Mouse (Mus musculus): ENCODE data around the gene Gm45213. TPM values are rescaled to one million over a fixed set of nuclear protein-coding genes. Genes with fewer than 3 reads are reported as not detected.

Gm45213 gene
- total RNA-seq, 2 experiments from 2014 or later, result not detected

GRCm38 (mm10) chr7:66106581-66107056 is 63.2 kb downstream of the Gm45213 start:
- peak; percentile 25 for DNase-seq

- no peak for DNase-seq
These were observed 63.8 kb downstream of the Gm45213 start for GRCm38 (mm10) chr7:66107206-66107605.

- peak; percentile 34 for DNase-seq
These were observed 64.5 kb downstream of the Gm45213 start for GRCm38 (mm10) chr7:66107930-66108329.

- peak; percentile 93 for DNase-seq
These were observed 65.8 kb downstream of the Gm45213 start, which contains the start of gene Chsy1 for GRCm38 (mm10) chr7:66108961-66109854. TSS of gene Chsy1 (plus strand) at chr7:66109515.

GRCm38 (mm10) chr7:66109855-66110635 is 66.6 kb downstream of the Gm45213 start:
- peak; percentile 53 for DNase-seq

GRCm38 (mm10) chr7:66110636-66111112 is 67.3 kb downstream of the Gm45213 start:
- DNase-seq, result peak; percentile 20

GRCm38 (mm10) chr7:66111211-66111610 is 67.8 kb downstream of the Gm45213 start:
- DNase-seq, result no peak

Other genes starting within 250 kb of the Gm45213 start
- gene Pcsk6, start 181.9 kb upstream of the Gm45213 start, total RNA-seq (2021), result 10 to 100 TPM; 33.7 to 39.1 TPM
- gene Snrpa1, start 15.4 kb downstream of the Gm45213 start, total RNA-seq (2021), result 10 to 100 TPM; 38.6 to 43.8 TPM
- gene Selenos, start 36.0 kb downstream of the Gm45213 start, total RNA-seq (2021), result 10 to 100 TPM; 65.2 to 79.5 TPM
- 10 to 100 TPM; 19.7 to 20.1 TPM for gene Chsy1, start 65.9 kb downstream of the Gm45213 start, total RNA-seq (2021)

Data from adrenal gland, postnatal 10 days (tissue).